Mouse (Mus musculus): ENCODE results near the gene Bbof1. TPM values are rescaled to one million over a fixed set of nuclear protein-coding genes. Genes with fewer than 3 reads are reported as not detected.

Gene Bbof1
- 0.63 TPM for polyA plus RNA-seq (2015; fragmentation: Illumina TruSeq; extraction: RNeasy Lipid Tissue Mini Kit (QIAGEN cat#74804); ENCODE audit: insufficient read depth, low read depth, low replicate concordance)

DNA sequence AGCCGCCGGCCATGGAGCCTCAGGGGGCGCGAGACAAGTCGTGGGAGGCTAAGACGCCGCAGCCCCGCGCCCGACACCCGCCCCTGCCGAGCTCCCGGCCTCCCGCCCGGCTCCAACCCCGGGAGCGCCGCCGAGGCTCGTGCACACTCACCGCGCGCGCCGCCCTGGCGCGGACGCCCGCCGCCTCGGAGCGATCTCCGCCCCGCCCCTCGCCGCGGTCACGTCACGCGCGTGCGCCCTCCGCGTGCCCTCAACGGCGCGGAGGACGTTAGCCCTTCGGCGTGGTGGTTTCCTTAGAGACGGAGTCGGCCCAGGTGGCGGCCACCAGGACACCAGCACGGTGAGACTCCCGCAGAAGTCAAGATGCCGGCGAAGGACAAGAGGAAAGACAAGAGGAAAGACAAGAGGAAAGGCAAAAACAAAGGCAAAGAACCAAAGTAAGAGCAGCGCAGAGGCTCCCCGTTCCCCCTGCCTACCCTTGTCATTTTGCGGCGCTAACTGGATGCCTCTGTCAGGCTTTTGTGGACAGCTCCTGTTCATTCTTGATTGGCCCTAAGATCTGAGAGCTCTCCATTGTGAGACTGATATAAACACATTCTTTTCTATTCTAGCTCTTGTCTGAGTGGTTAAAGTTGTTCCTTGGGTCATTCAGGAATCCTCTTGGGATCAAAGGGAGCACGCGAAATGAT is at the start of gene Bbof1, which contains the start of gene Entpd5:
Bbof1 (plus strand) TSS at position 253 of the 689 bp plus-strand sequence.
Entpd5 (minus strand) TSS at position 211 of the 689 bp plus-strand sequence.

DNA sequence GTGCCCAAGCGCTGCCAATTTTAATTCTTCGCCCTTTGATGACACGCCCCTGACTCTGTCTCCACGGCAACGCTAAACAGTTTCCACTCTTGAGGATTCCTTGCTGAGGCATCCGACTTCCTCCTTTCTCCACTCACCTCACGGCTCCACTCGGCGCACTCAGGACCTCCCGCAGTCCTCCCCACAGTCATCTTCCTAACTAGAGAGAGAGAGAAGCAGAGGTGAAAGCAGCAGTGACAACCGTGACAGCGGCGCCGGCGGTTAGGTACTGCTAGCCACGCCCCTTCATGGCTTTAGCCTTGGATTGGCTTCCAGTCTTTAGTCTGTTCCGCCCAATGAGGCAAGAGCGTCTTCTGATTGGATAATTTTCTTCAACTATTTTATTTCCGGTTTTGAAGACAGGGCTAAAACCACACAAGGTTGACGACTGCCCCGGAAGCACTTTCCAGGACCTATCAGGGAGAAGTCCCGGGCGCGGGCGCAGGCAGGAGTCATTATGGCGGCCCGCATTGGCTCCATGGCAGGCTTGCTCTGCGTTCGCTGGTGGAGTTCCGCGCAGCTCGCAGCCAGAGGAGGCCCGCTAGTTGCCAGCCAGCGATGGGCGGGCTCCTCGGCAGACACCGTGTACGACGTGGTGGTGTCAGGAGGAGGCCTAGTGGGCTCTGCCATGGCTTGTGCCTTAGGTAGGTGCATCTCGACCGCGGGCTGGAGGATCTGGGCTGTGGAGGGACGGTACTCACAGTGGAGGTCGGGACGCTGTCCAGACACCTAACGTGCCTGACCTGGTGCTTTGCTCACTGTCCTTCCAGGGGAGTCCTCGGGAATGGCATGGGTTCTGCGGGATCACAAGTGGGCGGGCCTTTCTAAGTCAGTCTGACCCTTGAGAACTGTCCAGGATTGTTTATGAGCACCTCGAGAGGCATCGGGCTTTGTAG is 47.0 kb upstream of the Bbof1 start, which contains the start of the genes Coq6 and Fam161b:
Coq6 (plus strand) TSS at position 103 of the 935 bp plus-strand sequence.
Fam161b (minus strand) TSS at position 279 of the 935 bp plus-strand sequence.

GRCm38 (mm10) chr12:84416834-84417604 is 8.1 kb downstream of the Bbof1 start, which contains the start of gene Rnf113a2:
Gene Rnf113a2 (plus strand): TSS chr12:84417196.

DNA sequence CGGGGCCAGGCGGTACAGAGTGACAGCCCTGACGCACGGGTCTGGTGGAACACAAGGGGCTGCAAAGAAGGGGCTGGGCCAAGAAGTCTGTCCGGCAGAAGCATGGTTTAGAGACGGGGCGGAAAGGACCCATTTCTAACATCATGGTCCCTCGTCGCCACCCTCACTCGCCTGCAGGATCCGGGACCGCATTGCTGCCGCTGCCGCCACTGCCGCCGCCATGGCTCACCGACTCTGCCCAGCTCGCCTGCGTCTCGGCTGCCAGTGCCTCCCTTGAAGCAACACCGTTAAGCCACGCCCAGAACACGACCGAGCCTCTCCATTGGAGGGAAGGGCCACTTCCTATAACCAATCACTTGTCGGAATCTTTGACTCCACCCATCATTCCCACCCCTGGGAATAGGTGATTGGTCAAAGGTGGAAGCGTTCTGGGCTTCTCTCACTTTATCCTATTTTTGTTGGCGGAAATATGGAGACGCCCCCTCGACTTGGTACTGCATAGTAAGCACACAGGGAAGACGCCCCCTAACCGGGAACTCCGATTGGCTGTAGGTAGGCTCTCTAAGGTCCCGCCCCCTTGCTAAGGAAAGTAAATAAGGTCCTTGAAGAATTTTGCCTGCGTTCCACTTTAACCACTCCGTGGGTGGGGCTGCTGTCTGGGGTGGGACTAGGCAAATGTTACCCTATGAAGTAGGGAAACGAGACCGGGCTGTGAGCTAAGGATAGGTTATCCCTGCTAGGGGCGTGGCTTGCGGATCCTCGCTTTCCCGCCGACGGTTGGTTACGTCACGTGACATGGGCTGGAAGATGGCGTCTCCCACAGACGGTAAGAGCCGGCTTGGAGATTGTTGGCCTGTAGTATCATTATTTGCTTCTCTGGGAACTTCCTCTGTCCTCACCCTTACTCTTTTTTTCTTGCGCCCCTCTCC is 42.1 kb downstream of the Bbof1 start, which contains the start of the genes Aldh6a1 and Lin52:
Aldh6a1 (minus strand) TSS at position 287 of the 929 bp plus-strand sequence.
Lin52 (plus strand) TSS at position 705 of the 929 bp plus-strand sequence.

Other genes starting within 250 kb of the Bbof1 start
- gene Elmsan1, start 190.2 kb upstream of the Bbof1 start, polyA plus RNA-seq (2015; fragmentation: Illumina TruSeq; extraction: RNeasy Lipid Tissue Mini Kit (QIAGEN cat#74804); ENCODE audit: insufficient read depth, low read depth, low replicate concordance), result 3.9 TPM
- gene Ptgr2, start 123.8 kb upstream of the Bbof1 start, polyA plus RNA-seq (2015; fragmentation: Illumina TruSeq; extraction: RNeasy Lipid Tissue Mini Kit (QIAGEN cat#74804); ENCODE audit: insufficient read depth, low read depth, low replicate concordance), result 7.3 TPM
- 12.5 TPM for gene Zfp410, start 92.2 kb upstream of the Bbof1 start, polyA plus RNA-seq (2015; fragmentation: Illumina TruSeq; extraction: RNeasy Lipid Tissue Mini Kit (QIAGEN cat#74804); ENCODE audit: insufficient read depth, low read depth, low replicate concordance)
- 7.6 TPM for gene Coq6, start 47.4 kb upstream of the Bbof1 start, polyA plus RNA-seq (2015; fragmentation: Illumina TruSeq; extraction: RNeasy Lipid Tissue Mini Kit (QIAGEN cat#74804); ENCODE audit: insufficient read depth, low read depth, low replicate concordance)
- 1.3 TPM for gene Fam161b, start 47.2 kb upstream of the Bbof1 start, polyA plus RNA-seq (2015; fragmentation: Illumina TruSeq; extraction: RNeasy Lipid Tissue Mini Kit (QIAGEN cat#74804); ENCODE audit: insufficient read depth, low read depth, low replicate concordance)
- gene Entpd5, start within 50 bp of the Bbof1 start, polyA plus RNA-seq (2015; fragmentation: Illumina TruSeq; extraction: RNeasy Lipid Tissue Mini Kit (QIAGEN cat#74804); ENCODE audit: insufficient read depth, low read depth, low replicate concordance), result 3.3 TPM
- 2.7 TPM for gene Rnf113a2, start 8.1 kb downstream of the Bbof1 start, polyA plus RNA-seq (2015; fragmentation: Illumina TruSeq; extraction: RNeasy Lipid Tissue Mini Kit (QIAGEN cat#74804); ENCODE audit: insufficient read depth, low read depth, low replicate concordance)
- 14.2 TPM for gene Aldh6a1, start 41.9 kb downstream of the Bbof1 start, polyA plus RNA-seq (2015; fragmentation: Illumina TruSeq; extraction: RNeasy Lipid Tissue Mini Kit (QIAGEN cat#74804); ENCODE audit: insufficient read depth, low read depth, low replicate concordance)
- 4.5 TPM for gene Lin52, start 42.4 kb downstream of the Bbof1 start, polyA plus RNA-seq (2015; fragmentation: Illumina TruSeq; extraction: RNeasy Lipid Tissue Mini Kit (QIAGEN cat#74804); ENCODE audit: insufficient read depth, low read depth, low replicate concordance)
- not detected for gene Vsx2, start 160.7 kb downstream of the Bbof1 start, polyA plus RNA-seq (2015; fragmentation: Illumina TruSeq; extraction: RNeasy Lipid Tissue Mini Kit (QIAGEN cat#74804); ENCODE audit: insufficient read depth, low read depth, low replicate concordance)
- gene Abcd4, start 208.3 kb downstream of the Bbof1 start, polyA plus RNA-seq (2015; fragmentation: Illumina TruSeq; extraction: RNeasy Lipid Tissue Mini Kit (QIAGEN cat#74804); ENCODE audit: insufficient read depth, low read depth, low replicate concordance), result 4.2 TPM
- gene Vrtn, start 231.9 kb downstream of the Bbof1 start, polyA plus RNA-seq (2015; fragmentation: Illumina TruSeq; extraction: RNeasy Lipid Tissue Mini Kit (QIAGEN cat#74804); ENCODE audit: insufficient read depth, low read depth, low replicate concordance), result not detected

Data from pancreas, adult 10 weeks (tissue).